Mouse (Mus musculus) spleen, adult 18-20 months (tissue): ENCODE data around the gene Nat8f2.
"Not testable (repeated sequence)": the region's sequence is repeated elsewhere in the genome, so short reads cannot be mapped to it uniquely, and the experiment has no call there.

Experiments
- DNase-seq, 2 experiments: peaks; one replicate each; pipeline ENCODE4 v3.0.0; 2022; ENCODE audit warnings: mixed read lengths in 2 of 2

The Nat8f2 gene

DNA sequence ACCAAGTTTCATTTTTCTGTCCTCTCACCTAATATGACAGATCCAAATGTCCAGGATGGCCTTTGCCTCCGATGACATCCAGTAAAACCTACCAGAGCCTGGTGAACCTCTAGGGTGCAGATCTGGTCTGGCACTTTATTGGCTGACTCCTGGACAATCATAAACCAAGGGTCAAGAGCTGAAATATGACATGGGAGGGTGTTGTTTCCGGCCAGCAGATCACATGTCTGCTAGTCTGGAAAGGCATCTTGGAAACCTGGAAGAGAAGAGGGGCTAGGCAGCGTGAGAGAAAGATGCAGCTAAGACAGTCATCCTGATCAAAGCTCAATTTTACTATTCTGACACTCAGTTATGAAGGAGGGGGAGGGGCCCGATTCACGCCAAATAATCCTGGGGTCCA lies at the start of gene Nat8f2:
Gene Nat8f2, minus strand, starts transcription at position 153 of the 400 bp plus-strand sequence.
- DNase-seq = not testable (repeated sequence)

DNA sequence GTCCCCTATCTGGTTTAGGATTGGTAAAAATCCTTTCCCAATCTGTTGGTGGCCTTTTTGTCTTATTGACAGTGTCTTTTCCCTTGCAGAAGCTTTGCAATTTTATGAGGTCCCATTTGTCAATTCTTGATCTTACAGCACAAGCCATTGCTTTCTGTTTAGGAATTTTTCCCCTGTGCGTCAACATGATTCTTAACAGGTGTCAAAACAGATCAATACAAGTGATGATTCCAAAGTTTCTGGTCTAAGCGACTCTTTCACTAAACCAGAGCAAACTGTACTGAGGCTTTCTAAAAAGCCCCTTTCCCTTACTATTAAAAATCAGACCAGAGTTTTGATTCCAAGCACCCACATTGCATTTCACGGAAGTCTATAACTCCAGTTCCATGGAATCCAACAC lies 49.4 kb upstream of the Nat8f2 start:
- DNase-seq = not testable (repeated sequence)

DNA sequence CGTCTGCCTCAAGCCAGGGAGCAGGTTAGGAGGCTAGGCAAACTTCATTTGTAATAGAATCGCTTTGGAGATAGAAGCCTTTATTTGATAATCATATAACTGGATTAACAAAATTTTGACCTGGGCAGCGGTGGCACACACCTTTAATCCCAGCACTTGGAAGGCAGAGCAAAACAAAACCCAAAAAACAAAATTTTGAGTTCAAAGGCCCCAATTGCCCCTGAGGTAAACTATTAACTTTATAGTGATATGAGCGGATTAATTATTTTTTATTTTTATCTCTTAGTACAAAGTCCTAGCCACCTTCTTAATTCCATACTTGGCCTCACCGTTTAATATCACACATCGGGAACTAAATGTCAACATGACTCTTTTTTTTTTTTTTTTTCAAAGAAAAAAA lies 47.6 kb upstream of the Nat8f2 start:
- DNase-seq = no peak

DNA sequence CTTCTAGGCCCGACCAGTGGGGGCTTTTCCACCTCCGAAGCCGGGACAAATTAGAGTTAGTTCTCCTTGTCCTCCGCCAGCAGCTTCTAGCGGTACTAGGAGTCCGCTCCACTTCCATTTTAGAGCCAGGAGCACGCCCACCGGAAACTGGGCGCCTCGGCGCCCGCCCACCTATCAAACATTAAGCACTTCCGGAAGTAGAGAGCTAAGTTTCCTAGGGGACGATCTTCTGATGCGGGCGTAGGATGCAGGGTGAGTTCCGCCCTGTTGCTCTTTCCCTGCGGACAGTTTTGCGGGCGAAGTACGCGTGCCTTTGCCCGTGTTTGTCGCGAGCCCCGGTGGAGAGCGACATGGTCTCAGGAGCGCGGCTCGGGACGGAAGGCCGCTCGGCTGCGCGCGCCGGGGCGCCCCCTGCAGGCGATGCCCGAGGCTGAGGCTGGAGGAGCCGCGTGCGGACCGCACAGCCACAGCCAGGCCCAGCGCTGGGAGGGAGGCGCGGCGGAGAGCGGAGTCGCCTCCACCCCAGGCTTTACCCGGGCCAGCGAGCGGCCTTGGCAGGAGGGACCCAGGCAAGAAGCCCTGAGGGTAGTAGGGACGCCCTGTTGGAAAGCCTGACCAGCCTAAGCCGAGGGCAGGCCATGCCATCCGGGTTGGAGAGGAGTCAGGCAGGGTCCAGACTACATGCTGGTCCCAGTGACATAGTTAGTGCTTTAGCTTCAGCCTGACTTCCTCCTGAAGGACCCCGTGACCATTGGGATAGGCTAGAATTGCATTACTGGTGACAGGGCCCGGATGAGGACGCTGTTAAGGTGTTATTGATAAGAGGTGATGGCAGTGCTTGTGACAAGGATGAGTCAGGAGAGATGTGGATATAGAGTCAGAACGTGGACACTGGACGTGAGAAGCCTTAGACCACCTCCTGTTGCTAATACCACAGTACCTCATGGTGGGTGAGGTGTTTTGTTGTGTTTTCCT lies 46.9 kb upstream of the Nat8f2 start, which contains the start of gene Nat8f1:
Gene Nat8f1, minus strand, starts transcription at position 149 of the 975 bp plus-strand sequence.
- peak; percentile 76 to 82 for DNase-seq

DNA sequence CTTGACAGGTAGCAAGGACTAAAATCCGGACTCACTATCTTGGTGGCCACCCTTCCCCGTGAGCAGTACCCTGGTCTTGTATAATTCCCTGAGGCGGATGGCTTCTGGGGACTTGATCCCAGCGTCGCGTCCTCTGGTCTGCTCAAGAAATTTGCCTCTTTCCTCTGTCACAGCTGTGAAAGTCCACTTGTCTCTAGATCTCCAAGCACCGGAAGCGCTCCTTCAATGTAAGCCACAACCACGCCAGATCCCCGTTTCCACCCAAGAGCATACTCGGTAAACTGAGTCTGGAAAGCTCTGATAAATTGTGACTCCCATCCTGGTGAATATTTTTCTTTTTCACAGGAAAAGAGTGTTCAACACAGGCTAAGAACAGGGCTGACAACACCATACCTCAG lies 46.2 kb upstream of the Nat8f2 start:
- DNase-seq = no peak

DNA sequence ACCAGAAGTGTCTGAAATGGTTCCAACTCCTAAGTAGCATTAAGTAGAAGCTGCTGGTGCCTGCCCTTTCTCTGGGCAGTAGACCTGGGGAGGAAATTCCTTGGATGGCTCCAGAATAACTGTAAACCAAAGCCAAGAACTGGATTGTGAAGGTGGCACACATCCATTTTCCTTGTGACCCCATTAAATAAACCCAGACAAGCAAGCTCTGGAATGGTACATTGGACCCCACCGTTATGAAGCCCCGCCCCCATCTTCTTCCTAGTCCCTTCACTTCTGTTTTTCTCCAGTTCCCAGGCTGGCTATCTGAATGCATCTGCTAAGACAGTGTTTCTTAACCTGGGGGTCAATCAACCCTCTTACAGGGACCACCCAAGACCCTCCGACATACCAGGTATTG lies 42.6 kb upstream of the Nat8f2 start, which contains the start of gene Tprkb:
Gene Tprkb, plus strand, starts transcription at position 279 of the 400 bp plus-strand sequence.
- no peak for DNase-seq

DNA sequence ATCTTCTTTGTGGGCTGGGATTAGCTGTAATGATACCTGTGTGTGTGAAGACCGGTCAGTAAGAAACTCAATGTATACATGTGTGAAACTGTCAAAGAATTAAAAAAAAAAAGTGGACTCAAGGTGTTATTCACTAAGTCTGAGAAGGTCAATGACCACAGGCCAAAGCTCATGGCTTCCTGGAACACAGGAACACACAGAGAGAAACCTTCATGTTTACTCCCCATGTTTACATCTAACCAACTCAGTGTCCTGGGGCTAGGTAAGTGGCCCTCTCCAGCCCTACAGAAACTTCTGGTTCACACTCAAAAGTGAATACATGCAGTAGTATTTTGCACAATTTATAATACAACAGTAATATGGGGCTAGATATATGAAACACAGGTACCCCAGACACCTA lies 40.7 kb upstream of the Nat8f2 start:
- DNase-seq = no peak

DNA sequence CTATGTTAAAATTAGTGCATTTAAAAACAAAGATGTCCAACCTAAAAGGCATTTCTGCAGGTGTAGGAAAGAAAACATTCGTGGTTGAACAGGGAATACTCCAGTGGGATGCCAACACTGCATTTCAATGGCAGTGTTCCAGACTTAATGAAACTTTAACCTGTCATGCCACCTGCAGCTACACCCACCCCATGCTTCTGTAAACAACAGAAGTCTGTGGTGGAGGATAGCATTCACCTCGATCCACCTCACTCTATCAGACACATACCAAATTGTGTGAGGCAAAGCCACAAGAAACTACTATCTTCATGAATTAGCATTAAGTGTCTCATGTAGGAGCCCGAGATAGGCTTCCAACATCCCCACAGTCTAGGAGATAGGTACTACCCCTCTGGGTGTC lies 39.4 kb upstream of the Nat8f2 start:
- DNase-seq = no peak

DNA sequence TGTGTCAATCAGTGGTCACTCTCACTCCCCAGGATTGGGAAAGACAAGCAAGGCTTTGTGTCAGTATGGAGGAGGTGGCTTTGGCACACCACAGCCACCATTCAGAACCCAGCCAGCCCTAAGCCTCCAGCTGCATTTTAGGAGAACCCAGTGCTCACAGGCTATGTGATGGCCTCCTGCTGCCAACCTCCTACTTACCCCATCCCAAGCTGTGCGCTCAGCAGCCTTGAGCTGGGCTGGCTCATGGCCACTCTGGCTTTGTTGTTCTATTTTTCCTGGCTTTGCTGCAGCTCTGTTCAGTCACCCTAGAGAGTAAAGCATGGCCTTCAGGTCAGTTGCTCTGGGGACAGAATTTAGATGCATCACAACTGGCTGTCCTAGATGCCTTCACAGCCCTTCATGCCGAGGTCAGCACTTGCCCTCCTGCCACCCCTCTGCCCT lies 38.0 kb upstream of the Nat8f2 start:
- not testable (repeated sequence) for DNase-seq

DNA sequence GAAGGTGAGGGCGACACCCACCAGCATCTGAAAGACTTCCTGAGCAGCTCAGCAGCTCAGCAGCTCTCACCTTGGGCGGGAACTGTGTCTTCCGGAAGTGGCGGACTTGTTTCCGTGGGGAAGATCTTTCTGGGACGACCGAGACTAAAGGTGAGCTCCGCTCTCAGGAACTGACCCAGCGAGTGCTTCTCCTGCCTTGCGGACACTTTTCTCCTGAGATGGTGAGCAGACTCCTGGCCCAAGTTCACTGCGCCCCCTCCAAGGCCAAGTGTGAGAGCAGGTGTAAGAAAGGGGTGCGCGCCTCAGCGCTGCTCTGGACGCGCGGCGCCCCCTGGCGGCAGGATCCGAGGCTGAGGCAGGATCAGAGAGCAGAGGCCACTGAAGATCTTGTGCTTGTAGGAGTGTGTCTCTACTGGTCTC lies 35.7 kb upstream of the Nat8f2 start, which contains the start of gene Nat8f4:
Gene Nat8f4, minus strand, starts transcription at position 243 of the 420 bp plus-strand sequence.
- DNase-seq = peak; percentile 63 to 83

DNA sequence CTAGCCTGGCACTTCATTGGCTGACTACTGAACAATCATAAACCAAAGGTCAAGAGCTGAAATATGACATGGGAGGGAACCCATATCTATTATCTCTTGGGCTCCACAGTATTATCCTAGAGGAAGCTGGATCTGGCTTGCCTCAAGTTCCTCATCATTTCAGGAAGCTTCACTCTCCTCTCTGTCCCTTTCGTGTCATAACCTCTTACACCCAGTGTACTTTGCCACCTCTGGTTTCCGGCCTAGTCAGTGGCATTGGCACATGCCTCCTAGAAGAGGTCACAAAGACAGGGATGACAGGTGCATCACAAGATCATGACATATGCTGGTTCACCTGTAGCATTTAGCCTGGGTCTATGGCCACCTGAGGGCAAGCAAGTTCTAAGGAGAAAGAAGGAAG lies 33.3 kb upstream of the Nat8f2 start:
- no peak for DNase-seq

DNA sequence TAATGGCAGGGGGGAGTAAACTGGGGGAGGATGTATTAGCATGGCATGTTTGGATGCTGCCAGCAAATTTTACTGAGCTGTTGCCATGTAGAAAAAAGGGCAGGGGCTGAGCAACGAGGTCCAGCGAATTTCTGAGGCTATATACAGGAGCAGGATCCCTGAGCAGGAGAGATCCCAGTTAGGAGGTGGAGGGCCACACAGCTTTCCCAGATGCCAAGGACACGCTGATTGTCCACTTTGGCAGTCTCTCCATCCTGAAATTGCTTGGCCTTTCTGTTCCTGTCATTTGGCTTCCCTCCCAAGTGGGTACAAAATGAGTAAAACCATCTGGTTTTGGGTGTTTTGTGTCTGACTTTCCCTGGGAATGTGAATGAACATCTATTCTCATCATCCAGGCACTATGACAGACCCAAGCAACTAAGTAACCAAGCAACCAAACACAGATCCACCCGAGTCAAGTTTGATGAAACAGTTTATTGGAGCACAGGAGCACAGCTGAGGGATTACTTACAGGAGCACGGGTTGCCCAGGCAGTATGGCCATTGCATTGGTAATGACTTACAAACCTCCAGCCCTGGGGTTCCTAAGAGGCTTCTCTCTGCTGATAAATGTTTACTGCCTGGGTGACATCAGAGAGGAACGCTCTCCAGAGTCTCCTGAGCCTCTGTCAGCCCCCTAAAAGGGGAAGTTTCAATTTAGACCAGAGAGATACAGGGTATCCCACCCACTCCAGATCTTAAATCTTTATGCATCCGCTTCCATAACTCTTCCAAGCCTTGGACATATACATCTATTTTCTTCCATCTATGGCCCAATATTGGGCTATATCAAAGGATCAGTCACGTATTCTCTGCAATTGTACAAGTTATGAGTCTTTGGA lies 29.9 kb upstream of the Nat8f2 start:
- not testable (repeated sequence) for DNase-seq

DNA sequence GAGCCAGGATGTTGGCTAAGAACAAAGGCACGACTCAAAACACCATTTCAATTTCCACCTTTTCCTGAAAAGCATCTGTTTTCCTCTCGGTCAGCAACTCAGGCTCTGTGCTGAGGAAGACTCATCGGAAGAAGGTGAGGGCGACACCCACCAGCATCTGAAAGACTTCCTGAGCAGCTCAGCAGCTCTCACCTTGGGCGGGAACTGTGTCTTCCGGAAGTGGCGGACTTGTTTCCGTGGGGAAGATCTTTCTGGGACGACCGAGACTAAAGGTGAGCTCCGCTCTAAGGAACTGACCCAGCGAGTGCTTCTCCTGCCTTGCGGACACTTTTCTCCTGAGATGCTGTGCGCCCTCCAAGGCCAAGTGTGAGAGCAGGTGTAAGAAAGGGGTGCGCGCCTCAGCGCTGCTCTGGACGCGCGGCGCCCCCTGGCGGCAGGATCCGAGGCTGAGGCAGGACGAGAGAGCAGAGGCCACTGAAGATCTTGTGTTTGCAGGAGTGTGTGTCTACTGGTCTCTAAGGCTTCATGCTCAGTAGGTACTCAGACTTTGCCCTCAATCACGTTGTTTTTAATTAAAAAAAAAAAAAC lies 26.2 kb upstream of the Nat8f2 start:
- peak in 1 of 2 experiments; percentile 11 for DNase-seq

DNA sequence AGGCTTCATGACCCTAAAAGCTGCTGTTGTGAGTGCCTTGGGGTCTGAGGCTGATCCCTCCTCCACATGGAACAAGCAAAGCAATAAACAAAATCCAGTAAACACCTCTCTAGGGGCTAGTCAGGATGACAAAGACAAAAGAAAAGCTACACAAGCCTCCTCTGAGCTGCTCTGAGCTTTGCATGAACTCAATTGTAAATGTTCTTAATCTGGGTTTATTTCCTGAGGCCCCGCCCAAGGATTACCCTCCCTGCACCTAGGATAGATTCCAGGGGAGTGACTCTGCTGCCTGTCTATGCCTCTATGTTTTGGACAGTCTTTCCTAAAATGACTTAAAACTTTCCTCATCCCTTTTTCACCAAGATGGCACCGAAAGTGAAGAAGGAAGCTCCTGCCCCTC lies 20.0 kb upstream of the Nat8f2 start:
- no peak for DNase-seq

DNA sequence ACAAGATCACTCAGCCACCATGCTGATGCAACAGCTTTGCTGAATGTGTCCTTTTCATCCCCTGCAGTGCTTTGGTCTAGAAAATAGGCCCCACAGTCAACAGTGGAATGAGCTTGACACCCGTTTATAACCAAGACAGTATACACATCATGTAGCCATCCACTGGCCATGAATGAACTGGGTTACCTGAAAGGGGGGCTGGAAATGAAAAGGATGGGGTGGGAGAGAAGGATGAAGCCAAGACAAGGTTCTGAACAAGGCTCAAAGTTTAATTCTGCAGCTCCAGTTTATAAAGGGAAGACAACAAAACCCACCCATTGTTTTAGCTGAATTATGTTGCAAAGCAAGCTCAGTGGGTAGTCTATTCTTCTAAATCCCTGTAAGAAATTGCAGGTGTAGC lies 15.4 kb upstream of the Nat8f2 start:
- no peak for DNase-seq

DNA sequence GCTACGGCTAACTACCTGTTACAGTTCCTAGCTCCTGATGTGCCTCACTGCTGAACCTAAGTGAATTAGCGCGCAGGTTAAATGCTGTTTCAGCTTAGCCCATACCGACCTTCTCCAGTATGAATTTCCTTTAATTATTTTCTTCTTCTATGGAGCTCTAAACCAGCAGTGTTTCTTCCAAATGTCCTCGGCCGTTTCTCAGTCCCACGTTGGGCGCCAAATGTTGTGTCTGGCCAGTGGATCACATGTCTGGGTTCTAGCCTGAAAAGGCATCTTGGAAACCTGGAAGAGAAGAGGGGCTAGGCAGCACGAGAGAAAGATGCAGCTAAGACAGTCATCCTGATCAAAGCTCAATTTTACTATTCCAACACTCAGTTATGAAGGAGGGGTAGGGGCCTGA lies 14.3 kb upstream of the Nat8f2 start:
- DNase-seq = not testable (repeated sequence)

DNA sequence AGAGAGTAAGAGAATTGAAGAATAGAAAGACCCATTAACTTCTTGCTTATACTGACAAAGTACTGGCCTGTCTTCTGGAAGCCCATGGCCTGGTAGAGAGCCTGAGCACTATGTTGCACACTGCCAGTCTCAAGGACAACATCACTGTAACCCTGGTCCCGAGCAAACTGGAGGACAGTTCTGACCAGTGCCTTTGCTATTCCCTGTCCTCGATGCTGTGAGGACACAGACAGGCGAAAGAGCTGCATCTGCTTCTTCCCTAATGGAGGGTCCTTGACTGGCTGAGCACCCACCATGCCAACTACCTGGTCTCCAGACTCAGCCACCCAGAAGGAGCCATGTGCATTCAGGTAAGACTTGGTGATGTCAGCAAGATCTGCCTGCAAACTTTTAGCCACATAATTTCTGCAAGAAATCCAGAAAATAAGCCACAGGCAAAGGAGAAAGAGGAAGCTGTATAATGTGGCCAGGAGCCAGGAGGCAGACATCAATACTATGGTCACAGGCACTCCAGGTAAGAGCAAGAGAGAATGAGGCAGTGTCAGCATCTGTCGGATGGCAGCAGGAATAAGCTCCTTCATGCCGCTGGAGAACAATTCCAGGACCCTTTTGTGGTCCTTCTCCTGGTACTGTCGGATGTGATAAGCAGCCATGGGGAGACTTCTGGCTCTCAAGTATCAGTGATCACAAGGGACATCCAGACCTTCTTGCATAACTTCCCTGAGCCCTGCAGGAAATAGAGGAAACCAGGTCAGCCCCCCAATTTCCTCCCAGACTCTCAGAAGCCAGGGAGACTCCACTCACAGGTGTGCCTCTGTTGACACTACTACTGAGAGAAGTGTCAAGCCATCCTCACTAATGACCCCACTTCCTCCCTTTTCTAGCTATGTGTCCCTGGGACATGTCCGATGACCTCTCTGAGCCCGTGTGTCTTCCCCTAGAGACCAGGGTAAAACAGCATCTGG lies 950 bp downstream of the Nat8f2 start:
- DNase-seq = no peak

DNA sequence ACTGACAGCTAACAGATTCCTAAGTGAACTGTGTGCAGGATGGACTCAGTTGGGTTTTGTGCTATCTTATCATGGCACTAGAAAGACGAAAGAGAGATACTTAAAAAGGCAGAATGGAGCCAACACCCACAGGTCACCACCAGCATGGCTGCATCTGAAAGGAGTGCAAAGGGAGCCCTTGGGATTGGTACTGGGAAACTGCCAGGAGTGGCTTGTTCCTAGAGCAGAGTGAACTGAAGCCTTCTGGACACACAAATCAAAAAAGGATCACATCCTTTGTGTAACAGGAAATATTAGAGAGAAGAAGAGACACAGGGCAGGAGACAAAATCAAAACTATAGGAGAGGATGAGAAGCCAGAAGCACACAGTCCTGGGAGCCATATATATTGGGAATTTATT lies 2.0 kb downstream of the Nat8f2 start:
- DNase-seq = not testable (repeated sequence)

DNA sequence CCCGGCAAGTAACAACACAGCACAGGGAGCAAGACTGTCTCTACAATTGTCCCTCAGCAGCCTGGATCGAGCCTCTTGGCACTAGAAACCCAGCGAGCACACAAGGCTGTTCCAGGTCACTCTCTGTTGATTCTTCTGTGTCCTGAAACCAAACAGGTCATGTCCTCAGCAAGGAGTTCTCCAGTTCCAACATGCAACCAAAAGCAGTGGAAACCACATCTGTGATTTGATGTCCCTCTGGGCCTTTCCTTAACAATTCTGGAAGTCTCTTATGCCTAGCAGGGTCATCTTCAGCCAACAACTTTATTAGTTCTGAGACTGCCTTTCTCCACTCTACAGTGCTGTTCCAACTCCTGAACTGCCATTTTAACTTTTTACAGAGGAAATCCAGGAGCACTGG lies 2.8 kb downstream of the Nat8f2 start:
- DNase-seq = not testable (repeated sequence)

DNA sequence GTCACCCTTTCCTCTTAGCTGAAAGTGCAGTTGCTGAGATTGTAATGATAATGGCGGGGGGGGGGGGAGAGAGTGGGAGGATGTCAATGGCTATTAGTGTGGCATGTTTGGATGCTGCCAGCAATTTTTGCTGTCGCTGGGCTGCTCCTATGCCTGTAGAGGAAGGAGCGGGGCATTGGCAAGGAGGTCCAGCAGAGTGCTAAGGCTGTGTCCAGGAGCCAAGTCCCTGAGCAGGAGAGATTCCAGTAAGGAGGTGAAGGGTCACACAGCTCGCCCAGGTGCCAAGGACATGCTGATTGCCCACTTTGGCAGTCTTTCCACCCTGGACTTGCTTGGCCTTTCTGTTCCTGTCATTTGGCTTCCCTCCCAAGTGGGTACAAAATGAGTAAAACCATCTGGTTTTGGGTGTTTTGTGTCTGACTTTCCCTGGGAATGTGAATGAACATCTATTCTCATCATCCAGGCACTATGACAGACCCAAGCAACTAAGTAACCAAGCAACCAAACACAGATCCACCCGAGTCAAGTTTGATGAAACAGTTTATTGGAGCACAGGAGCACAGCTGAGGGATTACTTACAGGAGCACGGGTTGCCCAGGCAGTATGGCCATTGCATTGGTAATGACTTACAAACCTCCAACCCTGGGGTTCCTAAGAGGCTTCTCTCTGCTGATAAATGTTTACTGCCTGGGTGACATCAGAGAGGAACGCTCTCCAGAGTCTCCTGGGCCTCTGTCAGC lies 3.9 kb downstream of the Nat8f2 start:
- DNase-seq = not testable (repeated sequence)

DNA sequence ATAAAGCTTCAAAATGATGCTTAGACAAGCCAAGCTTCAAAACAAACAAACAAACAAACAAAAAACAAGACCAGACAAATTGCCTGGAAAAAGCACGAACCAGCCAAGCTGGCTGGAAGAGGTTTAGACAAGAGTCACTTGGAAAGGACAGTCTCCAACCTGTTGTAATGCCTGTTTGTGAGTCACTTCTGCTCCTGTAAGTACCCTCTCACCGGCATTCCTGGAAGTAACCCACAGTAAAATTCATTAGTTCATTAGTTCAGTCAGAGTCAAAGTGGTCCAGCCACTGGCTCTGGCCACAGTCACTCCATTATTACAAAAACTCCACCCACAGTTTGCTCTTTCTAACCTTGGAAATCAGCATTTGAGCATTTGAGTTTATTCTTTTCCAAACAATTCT lies 5.1 kb downstream of the Nat8f2 start:
- no peak for DNase-seq
